Mouse (Mus musculus): ENCODE measurements around the gene Slc4a3.

Slc4a3 gene

GRCm38 (mm10) chr1:75596906-75597305 is 50.8 kb downstream of the Slc4a3 start:
- DNase-seq (ENCODE audit: low spot score in 2 of 2): no peak

DNA sequence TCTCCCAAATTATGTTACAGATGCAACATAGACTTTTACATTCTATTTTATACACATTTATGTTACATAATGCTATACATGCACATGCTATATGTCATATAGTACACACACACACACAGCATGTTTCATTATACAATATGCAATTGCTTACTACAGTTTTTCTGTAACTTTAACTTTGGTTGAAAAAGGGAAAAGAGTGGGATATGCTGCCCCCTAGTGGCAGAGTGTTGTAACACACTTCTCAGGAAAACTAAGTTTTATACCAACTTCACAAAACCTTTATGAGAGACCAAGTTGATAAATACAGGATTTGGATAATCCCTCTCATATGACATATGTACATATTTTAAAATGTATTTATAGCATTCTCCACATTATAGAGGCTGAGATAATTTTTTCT is 51.6 kb downstream of the Slc4a3 start:
- DNase-seq (ENCODE audit: low spot score in 2 of 2): peak in 1 of 2 experiments; percentile 36

GRCm38 (mm10) chr1:75601738-75602137 is 55.7 kb downstream of the Slc4a3 start:
- DNase-seq (ENCODE audit: low spot score in 2 of 2): no peak

DNA sequence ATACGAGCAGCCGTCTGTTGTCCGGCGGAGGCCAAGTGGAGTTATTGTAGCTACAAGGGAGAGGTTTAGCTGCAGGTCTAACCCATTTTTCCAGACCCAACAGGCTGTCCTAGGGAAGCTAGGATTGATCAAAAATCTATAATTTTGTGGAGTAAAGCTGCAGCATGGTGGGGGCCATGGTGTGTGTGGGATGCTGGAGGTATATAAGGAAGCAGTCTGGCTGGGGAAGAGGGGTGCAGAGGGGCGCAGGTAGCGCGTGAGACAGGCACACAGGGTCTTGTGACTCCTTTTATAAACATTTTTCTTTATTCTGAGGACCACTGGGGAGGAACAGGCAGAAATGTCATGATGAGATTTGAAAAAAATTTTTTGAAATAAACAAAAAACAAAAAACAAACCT is 57.5 kb downstream of the Slc4a3 start:
- DNase-seq (ENCODE audit: low spot score in 2 of 2): no peak

DNA sequence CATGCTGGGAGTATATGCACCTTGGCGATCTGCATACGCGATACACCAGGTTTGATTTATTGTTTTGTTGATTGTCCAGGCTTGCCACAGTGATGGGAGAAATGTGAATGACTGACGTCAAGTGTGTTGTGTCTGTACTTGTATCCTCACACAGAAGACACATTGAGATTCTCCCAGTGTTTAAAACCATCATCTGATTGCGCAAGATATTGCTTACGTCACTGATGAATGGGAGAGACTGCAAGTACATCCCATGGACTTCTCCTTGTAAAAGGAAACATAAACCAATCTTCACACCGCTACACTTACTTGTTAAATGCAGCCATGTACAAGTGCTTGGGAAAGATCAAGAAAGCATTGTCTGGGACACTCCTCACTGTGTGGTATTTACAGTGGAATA is 62.2 kb downstream of the Slc4a3 start:
- DNase-seq (ENCODE audit: low spot score in 2 of 2): no peak

- DNase-seq (ENCODE audit: low spot score in 2 of 2): no peak
Measured at GRCm38 (mm10) chr1:75608625-75609263, 62.7 kb downstream of the Slc4a3 start.

DNA sequence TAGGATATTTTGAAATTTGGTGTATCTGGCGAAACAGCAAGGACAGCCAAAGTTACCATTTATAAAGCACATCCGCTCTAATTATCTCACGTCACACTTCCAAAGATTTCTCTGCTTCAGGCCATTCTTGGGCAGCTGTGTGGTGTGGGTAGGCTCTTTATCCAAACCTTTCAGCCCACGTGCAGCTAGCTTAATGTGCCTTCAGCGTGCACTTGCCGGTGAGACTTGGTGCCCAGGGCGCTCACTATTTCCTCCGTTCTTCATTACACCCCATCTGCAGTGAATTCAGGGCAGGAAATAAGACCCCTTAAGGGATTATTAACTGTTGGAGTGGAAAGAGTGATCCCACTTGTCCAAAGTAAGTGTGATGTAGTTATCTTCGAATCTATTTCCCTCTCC is 63.2 kb downstream of the Slc4a3 start:
- no peak for DNase-seq (ENCODE audit: low spot score in 2 of 2)

DNA sequence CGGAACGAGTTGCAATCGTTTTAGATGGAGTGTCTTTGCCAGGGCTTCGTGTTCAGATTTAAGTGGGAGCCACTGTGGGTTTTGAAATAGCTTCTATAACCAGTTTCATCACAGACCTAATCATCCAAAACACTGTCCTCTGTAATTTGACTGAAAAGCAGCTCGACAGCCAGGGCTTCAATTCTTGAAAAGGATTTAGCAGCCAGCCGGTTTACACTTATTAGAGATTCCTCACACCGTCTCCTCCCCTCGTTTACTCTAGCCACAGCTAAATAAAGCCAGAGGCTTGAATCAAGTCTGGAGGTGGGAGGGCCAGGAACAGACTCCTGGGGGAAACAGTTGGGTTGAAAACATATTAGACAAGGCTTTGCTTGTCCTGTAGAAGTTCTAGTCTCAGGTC is 64.5 kb downstream of the Slc4a3 start:
- no peak for DNase-seq (ENCODE audit: low spot score in 2 of 2)
